Mouse (Mus musculus) erythroid progenitor cell, adult 5-6 weeks (primary cell): ENCODE results near the gene Ctnna3. TPM values are rescaled to one million over a fixed set of nuclear protein-coding genes. Genes with fewer than 3 reads are reported as not detected.

Source experiments
- ATAC-seq: replicated peaks from 2 replicates; pipeline ENCODE4 v1.8.0; 2016; ENCODE audit warnings: moderate number of reproducible peaks, mild to moderate bottlenecking, moderate TSS enrichment, inconsistent platforms; ENCODE audit not compliant: poor library complexity, low FRiP score, severe bottlenecking
- total RNA-seq, 2 experiments: library from RNA; stranded (forward) in 1 of 2; stranded (reverse) in 1 of 2; fragments of 150-400 nt in 1 of 2; fragments of 186-747, 209-891 nt in 1 of 2; gene quantifications; 2 replicates each; pipeline versions ENCODE4 v1.2.3 to v1.2.4; 2015 to 2017; ENCODE audit warnings: low replicate concordance in 2 of 2

Gene Ctnna3
- total RNA-seq, 2 experiments from 2014 or later, result not detected

DNA sequence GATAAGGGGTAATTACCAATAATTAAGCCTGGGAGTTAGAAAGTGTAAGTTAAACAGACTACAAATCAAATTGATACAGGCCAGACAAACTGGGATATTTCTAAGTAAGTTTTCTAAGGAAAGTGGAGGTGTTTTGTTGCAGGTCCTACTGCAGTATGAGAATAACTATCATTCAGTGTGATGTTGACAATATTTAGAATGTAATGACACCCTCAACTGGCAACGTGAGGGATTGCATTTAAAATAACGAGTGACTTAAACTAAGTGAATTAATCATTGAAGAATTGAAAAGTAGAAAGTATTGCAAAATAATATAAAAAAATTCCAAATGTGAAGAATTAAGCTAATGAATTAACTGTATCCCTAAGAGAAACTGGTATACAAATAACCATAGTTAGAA lies 49.0 kb downstream of the Ctnna3 start:
- ATAC-seq, result no peak

DNA sequence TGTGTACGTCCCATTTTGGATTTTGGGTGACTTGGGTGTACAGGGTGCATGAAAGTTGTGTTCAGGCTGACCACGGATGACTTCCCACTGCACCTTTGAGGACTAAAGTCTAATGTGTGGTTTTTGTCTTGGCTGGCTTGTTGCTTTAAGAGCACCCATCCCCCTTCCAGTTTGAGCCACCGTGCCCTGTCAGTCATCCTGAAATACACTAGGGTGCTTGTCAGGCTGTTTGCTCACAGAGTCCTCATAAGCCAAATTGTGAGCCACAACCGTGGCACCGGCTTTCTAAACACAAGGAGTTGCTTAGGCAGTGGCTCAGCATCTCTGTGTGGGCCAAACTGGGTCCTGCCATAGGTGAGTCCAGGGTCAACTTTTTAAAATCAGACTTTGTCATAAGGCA lies 50.2 kb downstream of the Ctnna3 start:
- no peak for ATAC-seq

DNA sequence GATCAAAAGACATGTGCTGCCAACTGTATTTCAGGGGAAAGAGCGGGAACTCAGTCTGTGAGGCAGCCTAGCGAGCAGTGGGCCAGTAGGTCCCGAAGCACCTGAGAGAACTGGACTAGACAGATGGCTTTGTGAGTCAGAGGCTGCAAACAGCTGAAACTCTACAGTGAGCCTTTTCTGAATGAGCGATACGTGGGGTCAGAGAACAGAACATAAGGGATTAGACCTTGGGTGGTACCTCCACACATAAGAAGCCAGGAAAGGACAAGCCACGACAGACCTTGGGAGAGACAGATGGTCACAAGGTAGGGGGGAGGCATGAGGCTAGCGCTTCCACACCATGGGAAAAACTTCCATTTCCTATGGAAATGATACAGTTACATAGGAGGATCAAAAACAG lies 58.4 kb downstream of the Ctnna3 start:
- no peak for ATAC-seq

DNA sequence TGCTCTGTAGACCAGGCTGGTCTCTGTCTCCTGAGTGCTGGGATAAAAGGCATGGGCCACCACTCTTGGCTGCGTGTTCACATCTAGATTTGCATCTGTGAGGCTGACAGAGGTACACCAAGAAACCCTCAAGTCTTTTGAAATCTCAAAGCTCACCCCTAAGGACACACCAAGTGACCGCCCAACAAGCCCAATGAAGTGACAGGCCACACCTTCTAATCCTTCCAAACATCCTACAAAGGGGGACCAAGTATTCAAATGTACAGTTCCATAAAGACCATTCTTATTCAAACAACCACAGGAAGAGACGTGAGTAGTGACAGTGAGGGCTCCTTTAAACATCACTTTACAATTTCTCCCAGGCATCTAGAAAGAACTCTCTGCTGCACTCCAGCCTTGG lies 94.1 kb downstream of the Ctnna3 start:
- ATAC-seq, result no peak

DNA sequence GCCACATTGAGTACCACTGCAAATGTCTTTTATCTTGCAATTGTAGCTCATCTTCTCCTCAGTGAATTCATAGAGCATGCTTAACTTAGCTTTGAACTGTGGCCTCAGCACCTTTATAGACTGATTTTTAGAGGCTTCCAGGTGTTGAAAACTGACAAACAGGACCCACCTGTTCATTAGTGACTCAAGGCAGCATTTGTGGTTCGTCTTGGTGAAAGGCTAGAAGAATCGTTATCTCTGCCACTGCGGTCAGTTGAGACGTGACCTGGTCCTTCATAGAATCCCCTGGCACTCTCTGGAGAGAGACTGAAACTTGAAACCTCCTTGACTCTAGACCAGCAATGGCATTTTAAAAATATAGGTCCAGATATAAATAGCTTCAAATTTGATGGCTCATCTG lies 96.1 kb downstream of the Ctnna3 start:
- no peak for ATAC-seq

DNA sequence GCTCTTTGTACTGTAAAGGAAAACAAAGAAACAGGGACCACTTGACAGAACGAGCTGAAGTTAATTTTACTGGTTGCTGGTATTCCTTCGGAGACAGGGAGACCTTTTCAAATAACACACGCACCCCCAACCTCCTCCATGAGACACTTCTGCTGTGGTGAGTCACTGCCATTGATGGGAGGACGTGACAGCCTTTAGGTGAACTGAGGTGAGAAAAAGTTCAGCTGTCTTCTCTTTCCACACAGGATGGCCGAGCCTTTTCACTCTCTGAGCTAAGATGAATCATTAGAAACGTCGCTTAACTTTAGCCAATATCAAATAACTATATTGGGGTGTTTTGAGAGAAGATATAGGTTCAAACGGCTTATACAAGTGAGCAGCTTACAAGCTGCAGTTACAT lies 102.5 kb downstream of the Ctnna3 start:
- no peak for ATAC-seq

DNA sequence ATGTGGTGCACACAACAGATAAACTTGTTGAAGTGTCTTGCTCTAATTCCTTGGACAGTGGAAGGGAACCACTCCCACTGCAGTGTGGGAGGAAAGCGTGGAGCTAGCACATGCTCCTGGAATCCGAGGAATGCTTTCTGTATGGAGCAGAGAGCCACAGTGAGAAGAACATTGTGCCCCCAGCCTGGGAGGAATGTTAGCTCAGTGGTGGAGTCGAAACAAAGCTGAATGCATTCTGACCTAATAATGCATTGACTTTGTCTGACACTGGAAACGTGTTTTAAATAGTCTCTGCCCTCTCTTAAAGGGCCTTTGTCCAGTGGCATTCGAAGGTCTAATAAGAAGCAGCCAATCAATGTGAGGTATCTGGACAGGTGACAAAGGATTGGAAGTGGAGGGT lies 111.9 kb downstream of the Ctnna3 start:
- ATAC-seq, result no peak

DNA sequence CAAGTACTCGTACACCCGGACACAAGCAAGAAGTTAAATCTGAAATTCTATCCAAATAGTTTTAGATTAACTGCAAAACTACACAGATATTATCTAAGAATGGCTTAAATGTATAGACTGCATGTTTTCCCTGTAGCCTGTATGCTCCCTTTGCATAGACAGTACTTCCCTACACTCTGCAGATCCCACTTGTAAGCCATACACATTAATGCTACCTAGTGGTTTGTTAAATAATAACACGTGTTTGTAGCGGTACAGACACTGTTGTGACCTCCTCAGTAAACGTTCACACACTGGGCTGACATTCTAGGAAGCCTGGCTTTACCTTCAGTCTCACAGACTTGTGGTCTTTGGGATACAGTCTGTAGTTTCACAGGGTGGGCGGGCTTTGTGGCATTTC lies 112.6 kb downstream of the Ctnna3 start:
- no peak for ATAC-seq

DNA sequence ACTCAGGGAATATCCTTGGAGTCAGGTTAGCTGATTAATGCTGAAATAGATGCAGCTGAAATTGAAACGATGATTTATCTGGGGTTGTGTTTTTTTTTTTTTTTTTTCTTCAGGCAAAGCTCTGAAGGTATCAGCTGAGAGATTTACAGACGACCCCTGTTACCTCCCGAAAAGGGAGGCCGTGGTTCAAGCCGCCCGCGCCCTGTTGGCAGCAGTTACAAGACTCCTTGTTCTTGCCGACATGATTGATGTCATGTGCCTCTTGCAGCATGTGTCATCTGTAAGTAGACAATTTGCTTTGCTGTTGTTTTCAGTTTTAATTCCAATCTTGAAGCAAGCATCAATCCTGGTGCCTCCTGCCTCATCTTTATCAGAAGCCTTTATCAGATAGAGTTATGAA lies 136.8 kb downstream of the Ctnna3 start:
- ATAC-seq, result no peak

DNA sequence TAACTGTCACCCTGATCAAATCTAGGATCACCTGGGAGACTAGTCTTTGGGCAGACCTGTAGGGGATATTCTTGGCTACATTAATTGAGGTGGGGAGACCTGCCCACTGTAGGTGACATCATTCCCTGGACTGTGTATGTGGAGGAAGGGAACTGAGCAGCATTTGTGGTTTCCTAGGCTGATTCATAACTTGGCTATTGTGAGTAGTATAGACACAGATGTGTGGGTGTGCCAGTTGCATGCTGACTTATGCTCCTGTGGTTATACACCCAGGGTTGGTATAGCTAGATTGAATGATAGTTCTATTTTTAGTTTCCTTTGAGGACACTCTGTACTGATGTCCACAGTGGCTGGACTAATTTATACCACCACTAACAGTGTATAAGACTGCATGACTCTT lies 141.7 kb downstream of the Ctnna3 start:
- ATAC-seq, result no peak

DNA sequence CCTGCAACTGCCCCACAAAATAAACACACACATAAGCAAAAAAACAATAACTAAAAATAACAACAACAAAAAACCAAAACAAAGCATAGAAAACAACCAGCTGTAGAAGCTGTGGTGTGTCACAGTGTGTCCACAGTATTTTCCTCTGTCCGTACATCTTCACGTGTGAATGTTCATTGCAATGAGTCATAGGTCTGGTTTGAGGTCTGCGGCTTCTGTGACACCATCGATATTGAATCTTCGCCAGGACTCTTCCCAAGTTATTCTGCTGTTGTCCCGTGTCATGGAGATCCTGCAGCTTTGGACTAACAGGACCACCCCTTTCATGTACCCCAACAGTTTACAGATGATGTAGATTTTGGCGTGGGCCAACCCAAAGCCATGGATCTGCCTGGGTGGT lies 143.0 kb downstream of the Ctnna3 start:
- ATAC-seq, result no peak

DNA sequence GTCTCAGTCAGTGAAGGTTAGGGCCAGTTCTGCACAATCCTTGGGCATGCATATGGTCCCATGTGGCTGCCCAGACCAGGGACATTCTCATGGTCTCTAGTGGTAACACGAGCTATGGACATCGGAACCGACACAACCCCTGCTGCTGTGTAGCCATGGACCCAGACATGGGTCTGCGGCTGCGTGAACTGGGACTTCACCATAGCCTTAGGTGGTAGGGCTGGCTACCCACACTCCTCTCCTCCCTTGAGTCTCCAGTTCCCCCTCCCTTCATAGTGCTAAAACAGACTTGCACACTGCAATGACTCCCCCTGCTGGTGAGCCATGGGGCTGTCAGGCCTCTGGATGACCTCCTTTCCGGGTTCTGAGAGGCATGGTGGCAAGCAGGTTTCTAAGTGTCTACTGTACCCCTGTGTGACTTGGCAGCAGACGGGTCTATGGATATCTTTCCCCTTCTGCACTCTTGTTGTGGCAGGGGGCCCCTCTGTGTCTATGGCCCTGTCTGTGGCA lies 144.3 kb downstream of the Ctnna3 start:
- ATAC-seq, result no peak

DNA sequence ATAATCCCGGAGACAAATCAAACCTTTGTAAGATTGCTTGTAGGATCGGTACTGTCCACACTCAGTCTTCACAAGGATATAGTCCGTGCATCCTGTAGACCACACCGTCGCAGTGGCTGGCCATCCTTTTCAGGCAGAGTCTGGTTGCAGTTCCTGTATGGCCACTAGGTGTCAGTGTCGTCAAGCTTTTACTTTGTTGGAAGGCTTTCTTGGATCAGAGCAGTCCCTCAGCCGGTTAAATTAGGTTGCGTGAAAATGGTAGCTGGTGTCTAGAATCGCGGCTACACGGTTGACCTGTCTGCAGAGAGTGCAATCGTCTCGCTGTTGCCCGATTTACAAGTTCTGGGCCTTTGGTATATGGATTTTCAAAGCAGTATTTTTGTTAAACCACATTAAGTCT lies 152.7 kb downstream of the Ctnna3 start:
- peak; percentile 52; the same call in 1 of the 2 replicates for ATAC-seq

DNA sequence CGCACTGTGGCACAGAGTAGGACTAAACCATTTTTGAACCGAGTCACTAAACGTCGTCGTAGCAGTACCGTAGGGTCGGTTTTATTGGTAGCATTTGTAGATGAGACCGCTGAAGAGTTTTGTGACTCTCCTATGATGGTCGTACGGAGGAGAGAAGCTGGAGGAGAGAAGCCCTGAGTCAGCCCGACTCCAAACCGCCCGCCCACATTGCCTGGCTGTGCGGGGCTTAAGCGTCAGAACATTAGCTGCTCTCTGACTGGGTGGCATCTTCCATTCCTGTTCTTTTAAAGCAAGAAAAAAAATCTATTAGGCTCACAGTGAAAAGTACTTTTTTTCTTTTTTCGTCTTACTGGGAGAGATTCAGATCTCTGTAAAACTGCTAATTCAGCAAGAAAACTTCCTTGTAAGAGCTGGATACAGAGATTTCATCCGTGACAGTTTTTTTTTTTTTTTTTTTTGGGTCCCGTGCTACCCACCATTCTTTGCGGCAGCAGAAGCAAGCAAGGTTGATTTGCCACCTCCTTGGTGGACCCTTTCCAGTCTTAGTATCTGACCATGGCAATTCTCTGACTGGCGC lies 154.0 kb downstream of the Ctnna3 start:
- ATAC-seq, result no peak

DNA sequence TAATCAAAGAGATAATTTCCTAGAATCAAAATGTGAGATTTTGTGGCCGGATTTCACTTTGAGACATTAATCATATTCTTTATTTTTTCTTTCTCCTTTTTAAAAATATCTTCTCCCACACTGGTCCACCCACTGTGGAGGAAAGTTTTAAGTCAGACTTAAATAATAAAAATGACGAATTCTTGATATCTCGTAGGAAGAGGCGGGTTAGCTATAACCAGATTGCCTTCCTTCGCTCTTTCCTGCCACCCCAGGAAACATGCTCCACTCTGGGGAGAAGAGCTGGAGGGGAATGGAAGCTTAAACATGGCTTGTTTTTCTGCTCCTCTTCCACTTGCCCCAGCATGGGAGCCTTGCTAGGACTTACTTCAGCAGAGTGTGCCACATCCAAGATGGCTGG lies 169.5 kb downstream of the Ctnna3 start:
- ATAC-seq, result no peak

DNA sequence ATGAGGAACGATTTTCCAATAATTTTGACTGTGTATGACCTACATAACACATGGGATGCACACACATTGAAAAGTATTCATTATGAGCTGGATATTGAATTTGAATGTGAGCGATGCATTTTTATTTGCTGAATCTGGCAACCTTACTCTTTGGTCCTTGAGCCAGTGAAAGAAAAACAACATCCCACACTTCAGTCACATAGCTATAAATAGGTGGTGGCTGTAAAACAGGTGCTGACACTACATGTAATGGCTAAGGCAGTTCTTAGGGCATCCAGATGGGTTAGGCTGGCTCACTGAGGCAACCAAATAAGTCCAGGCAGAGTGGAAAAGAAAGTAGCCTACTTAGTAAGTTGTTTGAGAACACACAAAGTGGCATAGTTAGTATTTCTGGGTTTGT lies 171.3 kb downstream of the Ctnna3 start:
- no peak for ATAC-seq

DNA sequence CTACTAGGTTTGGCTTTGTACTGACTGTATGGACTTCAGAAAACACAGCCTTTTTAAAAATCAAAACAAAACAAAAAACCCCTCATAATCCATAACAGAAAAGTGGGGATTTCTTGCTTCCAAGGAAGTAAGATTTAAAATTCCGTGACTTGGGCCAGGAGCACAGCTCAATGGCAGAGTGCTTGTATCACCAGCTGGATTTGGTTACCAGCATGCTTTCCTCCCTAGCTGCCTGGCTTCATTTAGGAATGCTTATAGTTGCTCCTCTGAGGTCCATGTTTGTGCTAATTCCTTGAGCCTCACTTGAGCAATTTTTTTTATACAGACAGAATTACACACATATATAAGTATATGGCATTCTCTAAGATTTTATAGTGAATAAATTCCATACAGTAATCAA lies 198.6 kb downstream of the Ctnna3 start:
- no peak for ATAC-seq

DNA sequence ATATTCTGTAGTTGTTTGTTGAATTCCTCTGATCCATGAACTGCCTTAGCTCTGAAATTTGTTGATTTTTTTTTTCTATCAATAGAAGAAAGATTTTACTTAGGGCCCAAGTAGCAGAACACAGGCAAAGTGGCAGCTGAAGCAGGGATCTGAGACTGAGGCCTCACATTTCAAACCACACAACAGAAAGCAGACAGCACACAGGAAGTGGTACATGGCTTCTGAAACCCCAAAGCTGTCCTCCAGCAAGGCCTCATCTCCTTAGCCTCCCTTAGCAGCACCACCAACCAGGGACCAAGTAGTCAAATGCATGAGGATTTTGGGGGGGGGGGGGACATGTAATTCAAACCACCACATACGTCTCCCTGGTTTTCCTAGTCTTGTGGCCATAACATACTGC lies 204.0 kb downstream of the Ctnna3 start:
- ATAC-seq, result no peak

DNA sequence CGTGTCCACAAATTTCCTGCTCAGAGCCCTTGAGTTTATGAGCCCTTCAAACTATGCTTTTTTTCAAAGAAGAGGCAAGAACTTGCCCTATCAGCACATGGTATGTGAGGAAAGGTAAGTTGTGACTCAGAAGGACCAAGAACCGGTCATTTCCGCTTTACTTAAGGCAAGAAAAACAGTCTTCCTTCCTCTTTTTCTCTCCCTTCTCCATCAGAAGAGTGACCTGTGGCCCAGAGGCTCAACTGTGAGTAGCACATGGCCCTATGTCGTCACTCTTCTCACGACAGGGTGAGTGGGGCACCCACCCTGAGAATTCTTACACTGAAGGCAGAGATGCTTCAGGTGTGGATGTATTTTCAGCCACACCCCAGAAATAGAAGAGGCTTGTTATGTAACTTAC lies 208.1 kb downstream of the Ctnna3 start:
- ATAC-seq, result no peak

DNA sequence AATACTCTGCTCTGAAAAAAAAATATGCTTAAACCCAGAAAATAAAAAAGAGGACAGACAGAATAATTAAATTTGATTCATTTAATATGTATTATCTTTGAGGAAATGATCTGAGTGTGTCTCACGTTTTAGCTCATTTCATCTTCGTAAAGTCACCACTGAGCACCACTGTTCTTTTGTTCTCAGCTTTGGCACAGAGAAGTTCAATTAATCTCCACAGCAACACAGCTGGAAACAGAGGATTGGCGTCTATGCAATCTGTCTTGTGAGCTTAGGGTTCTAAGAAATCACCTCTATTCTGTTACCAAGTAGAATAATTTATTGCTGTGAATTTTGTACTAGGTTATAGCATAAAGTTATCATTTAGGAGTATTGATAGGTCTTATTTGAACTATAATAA lies 217.4 kb downstream of the Ctnna3 start:
- ATAC-seq, result no peak

DNA sequence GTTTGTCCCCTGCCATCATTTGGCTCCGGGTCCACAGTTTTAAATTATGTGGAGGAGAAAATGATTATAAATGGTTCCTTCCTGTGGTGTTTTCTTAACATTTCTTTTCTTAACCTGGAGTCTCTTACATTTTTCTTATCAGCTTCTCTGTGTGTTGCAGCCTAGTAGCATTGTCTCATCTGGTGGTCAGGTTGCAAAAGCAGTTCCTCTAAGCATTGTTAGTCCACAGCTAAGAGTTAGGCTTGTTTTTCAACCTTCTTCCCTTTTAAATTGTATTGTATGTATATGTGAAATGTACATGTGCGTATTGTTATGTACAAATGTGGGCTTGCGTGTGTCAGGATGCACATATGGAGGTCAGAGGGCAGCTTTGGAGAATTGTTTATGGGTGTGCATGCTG lies 220.4 kb downstream of the Ctnna3 start:
- ATAC-seq, result no peak

DNA sequence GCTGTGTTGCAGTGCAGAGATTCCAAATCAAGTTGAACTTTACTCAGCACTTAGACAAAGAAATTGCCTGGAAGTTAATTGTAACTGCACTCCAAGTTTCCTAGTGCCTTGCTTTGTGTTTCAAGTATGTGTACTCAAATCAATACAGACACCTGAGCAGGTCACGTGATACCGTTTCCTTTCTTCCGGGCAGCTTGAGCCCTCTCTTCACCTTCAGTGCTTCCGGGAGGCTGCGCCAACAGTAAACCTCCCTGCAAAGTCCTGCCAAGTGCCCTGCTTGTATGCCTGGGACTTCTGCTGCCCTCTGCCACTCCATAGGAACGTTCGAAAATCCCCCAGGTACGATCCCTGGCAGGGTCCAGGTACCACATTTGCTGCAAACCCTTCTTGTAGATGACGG lies 223.0 kb downstream of the Ctnna3 start:
- ATAC-seq, result no peak
